Mouse (Mus musculus) c-Kit-negative CD71-positive TER-119-positive erythroid progenitor cells, embryonic 14.5 days (primary cell): ENCODE data around the gene Usp35.

Experiments used
- DNase-seq: peaks from one replicate; pipeline ENCODE4 v3.0.0-alpha.2; 2013; ENCODE audit warnings: low read depth, low spot score

Usp35 gene

GRCm38 (mm10) chr7:97331726-97332666, at the start of gene Usp35, which contains the start of gene Kctd21:
Gene Usp35, minus strand, starts transcription at chr7:97332020.
Gene Kctd21, plus strand, starts transcription at chr7:97332327.
- peak; percentile 67 for DNase-seq

GRCm38 (mm10) chr7:97380500-97381123, 48.8 kb upstream of the Usp35 start:
- DNase-seq, result no peak

GRCm38 (mm10) chr7:97379304-97379703, 47.5 kb upstream of the Usp35 start:
- no peak for DNase-seq

- DNase-seq, result no peak
Observed at GRCm38 (mm10) chr7:97375906-97376305, 44.1 kb upstream of the Usp35 start.

- no peak for DNase-seq
Observed at GRCm38 (mm10) chr7:97375101-97375500, 43.3 kb upstream of the Usp35 start.

GRCm38 (mm10) chr7:97365887-97366286, 34.1 kb upstream of the Usp35 start:
- DNase-seq, result no peak

GRCm38 (mm10) chr7:97361467-97361866, 29.6 kb upstream of the Usp35 start:
- peak; percentile 20 for DNase-seq

GRCm38 (mm10) chr7:97360955-97361354, 29.1 kb upstream of the Usp35 start:
- no peak for DNase-seq

- DNase-seq, result no peak
Observed at GRCm38 (mm10) chr7:97360166-97360565, 28.3 kb upstream of the Usp35 start.

GRCm38 (mm10) chr7:97358347-97358746, 26.5 kb upstream of the Usp35 start:
- DNase-seq, result no peak

GRCm38 (mm10) chr7:97357840-97358239, 26.0 kb upstream of the Usp35 start:
- DNase-seq, result no peak

- DNase-seq, result no peak
Observed at GRCm38 (mm10) chr7:97356875-97357276, 25.1 kb upstream of the Usp35 start.

- DNase-seq, result no peak
Observed at GRCm38 (mm10) chr7:97356253-97356652, 24.4 kb upstream of the Usp35 start.

- no peak for DNase-seq
Observed at GRCm38 (mm10) chr7:97355068-97355841, 23.4 kb upstream of the Usp35 start.

GRCm38 (mm10) chr7:97353356-97353755, 21.5 kb upstream of the Usp35 start:
- DNase-seq, result no peak

GRCm38 (mm10) chr7:97351792-97352513, 20.1 kb upstream of the Usp35 start:
- no peak for DNase-seq

GRCm38 (mm10) chr7:97350891-97351290, 19.1 kb upstream of the Usp35 start:
- DNase-seq, result no peak

- no peak for DNase-seq
Observed at GRCm38 (mm10) chr7:97349438-97349837, 17.6 kb upstream of the Usp35 start.

GRCm38 (mm10) chr7:97348836-97349235, 17.0 kb upstream of the Usp35 start:
- no peak for DNase-seq

GRCm38 (mm10) chr7:97348318-97348717, 16.5 kb upstream of the Usp35 start:
- no peak for DNase-seq

GRCm38 (mm10) chr7:97347464-97347863, 15.6 kb upstream of the Usp35 start:
- DNase-seq, result no peak
